Mouse (Mus musculus) A20 (cell line): ENCODE measurements around the gene Tinagl1.

ENCODE experiments used
- DNase-seq: peaks from one replicate; pipeline ENCODE4 v3.0.0-alpha.2; 2011; ENCODE audit warnings: low read depth, low spot score

The Tinagl1 gene

GRCm38 (mm10) chr4:130175072-130175711 lies at the start of gene Tinagl1:
Gene Tinagl1 (minus strand): TSS chr4:130175122.
- no peak for DNase-seq

- DNase-seq, result no peak
Measured at GRCm38 (mm10) chr4:130224071-130224470, 49.1 kb upstream of the Tinagl1 start.

- no peak for DNase-seq
Measured at GRCm38 (mm10) chr4:130222179-130222578, 47.3 kb upstream of the Tinagl1 start, which contains the start of gene Gm853. Gene Gm853 (minus strand): TSS chr4:130222401.

GRCm38 (mm10) chr4:130220176-130220575 lies 45.3 kb upstream of the Tinagl1 start:
- DNase-seq, result no peak

- DNase-seq, result no peak
Measured at GRCm38 (mm10) chr4:130215392-130215791, 40.5 kb upstream of the Tinagl1 start.

- DNase-seq, result no peak
Measured at GRCm38 (mm10) chr4:130213857-130214256, 38.9 kb upstream of the Tinagl1 start.

GRCm38 (mm10) chr4:130213197-130213596 lies 38.3 kb upstream of the Tinagl1 start:
- no peak for DNase-seq

- DNase-seq, result no peak
Measured at GRCm38 (mm10) chr4:130212421-130212820, 37.5 kb upstream of the Tinagl1 start.

GRCm38 (mm10) chr4:130211870-130212269 lies 36.9 kb upstream of the Tinagl1 start:
- no peak for DNase-seq

- peak; percentile 71 for DNase-seq
Measured at GRCm38 (mm10) chr4:130198694-130199670, 24.1 kb upstream of the Tinagl1 start.

- DNase-seq, result no peak
Measured at GRCm38 (mm10) chr4:130196542-130196941, 21.6 kb upstream of the Tinagl1 start.

- no peak for DNase-seq
Measured at GRCm38 (mm10) chr4:130195924-130196323, 21.0 kb upstream of the Tinagl1 start.

GRCm38 (mm10) chr4:130192266-130192665 lies 17.3 kb upstream of the Tinagl1 start:
- no peak for DNase-seq

- DNase-seq, result no peak
Measured at GRCm38 (mm10) chr4:130189606-130190005, 14.7 kb upstream of the Tinagl1 start.

GRCm38 (mm10) chr4:130188806-130189297 lies 13.9 kb upstream of the Tinagl1 start:
- DNase-seq, result peak; percentile 81

GRCm38 (mm10) chr4:130186891-130187290 lies 12.0 kb upstream of the Tinagl1 start:
- no peak for DNase-seq

GRCm38 (mm10) chr4:130186450-130186849 lies 11.5 kb upstream of the Tinagl1 start:
- no peak for DNase-seq

- DNase-seq, result no peak
Measured at GRCm38 (mm10) chr4:130183879-130184278, 9.0 kb upstream of the Tinagl1 start.

- DNase-seq, result no peak
Measured at GRCm38 (mm10) chr4:130183023-130183422, 8.1 kb upstream of the Tinagl1 start.

- no peak for DNase-seq
Measured at GRCm38 (mm10) chr4:130181886-130182285, 7.0 kb upstream of the Tinagl1 start.

- no peak for DNase-seq
Measured at GRCm38 (mm10) chr4:130180909-130181602, 6.1 kb upstream of the Tinagl1 start.

- no peak for DNase-seq
Measured at GRCm38 (mm10) chr4:130179876-130180275, 5.0 kb upstream of the Tinagl1 start.
